Mouse (Mus musculus) embryonic facial prominence, embryonic 12.5 days (tissue): ENCODE results near the gene Npat. TPM values are rescaled to one million over a fixed set of nuclear protein-coding genes. Genes with fewer than 3 reads are reported as not detected.

Experiments used
- ATAC-seq: fragments of 200-750 bp; cut with Nextera tagmentation; 2 replicates; pipeline ENCODE4 v1.8.0; 2017; ENCODE audit not compliant: insufficient number of reproducible peaks, insufficient read depth, low FRiP score, low TSS enrichment
- H3K27ac ChIP-seq: fragments of 300-500 bp; sonication (generic); 2 replicates; pipeline ENCODE4 v1.5.1; 2016; ENCODE audit warnings: mild to moderate bottlenecking
- H3K27me3 ChIP-seq: fragments of 300-500 bp; sonication (generic); 2 replicates; pipeline ENCODE4 v1.6.1; 2016; ENCODE audit warnings: mild to moderate bottlenecking, moderate library complexity
- H3K36me3 ChIP-seq: fragments of 300-500 bp; sonication (generic); 2 replicates; pipeline ENCODE4 v1.6.1; 2016; ENCODE audit warnings: mild to moderate bottlenecking
- H3K4me1 ChIP-seq: fragments of 300-500 bp; sonication (generic); 2 replicates; pipeline ENCODE4 v1.6.1; 2016
- H3K4me2 ChIP-seq: fragments of 300-500 bp; sonication (generic); replicated peaks from 2 replicates; pipeline ENCODE4 v1.6.1; 2016; ENCODE audit warnings: mild to moderate bottlenecking, moderate library complexity
- H3K4me3 ChIP-seq: fragments of 300-500 bp; sonication (generic); 2 replicates; pipeline ENCODE4 v1.5.1; 2016; ENCODE audit warnings: mild to moderate bottlenecking
- H3K9ac ChIP-seq: fragments of 300-500 bp; sonication (generic); 2 replicates; pipeline ENCODE4 v1.6.1; 2016; ENCODE audit warnings: mild to moderate bottlenecking, moderate library complexity
- H3K9me3 ChIP-seq: fragments of 300-500 bp; sonication (generic); 2 replicates; pipeline ENCODE4 v1.6.1; 2016; ENCODE audit warnings: mild to moderate bottlenecking, moderate library complexity
- WGBS: fragments of 180-500 bp; shearing (Covaris S2); methylation state at CpG from one replicate; pipeline ENCODE4 v1.1.7; 2016; 5-methylcytosine and 5-hydroxymethylcytosine counted together
- polyA plus RNA-seq: library from polyadenylated mRNA; unstranded; fragments of >200 nt; fragmentation: Nextera tagmentation; extraction: Ambion mirVana; gene quantifications from 2 replicates; pipeline ENCODE4 v1.2.1, GENCODE M21; 2016

Gene Npat
- polyA plus RNA-seq = 21.9 and 24.1 TPM in 2 replicates

DNA sequence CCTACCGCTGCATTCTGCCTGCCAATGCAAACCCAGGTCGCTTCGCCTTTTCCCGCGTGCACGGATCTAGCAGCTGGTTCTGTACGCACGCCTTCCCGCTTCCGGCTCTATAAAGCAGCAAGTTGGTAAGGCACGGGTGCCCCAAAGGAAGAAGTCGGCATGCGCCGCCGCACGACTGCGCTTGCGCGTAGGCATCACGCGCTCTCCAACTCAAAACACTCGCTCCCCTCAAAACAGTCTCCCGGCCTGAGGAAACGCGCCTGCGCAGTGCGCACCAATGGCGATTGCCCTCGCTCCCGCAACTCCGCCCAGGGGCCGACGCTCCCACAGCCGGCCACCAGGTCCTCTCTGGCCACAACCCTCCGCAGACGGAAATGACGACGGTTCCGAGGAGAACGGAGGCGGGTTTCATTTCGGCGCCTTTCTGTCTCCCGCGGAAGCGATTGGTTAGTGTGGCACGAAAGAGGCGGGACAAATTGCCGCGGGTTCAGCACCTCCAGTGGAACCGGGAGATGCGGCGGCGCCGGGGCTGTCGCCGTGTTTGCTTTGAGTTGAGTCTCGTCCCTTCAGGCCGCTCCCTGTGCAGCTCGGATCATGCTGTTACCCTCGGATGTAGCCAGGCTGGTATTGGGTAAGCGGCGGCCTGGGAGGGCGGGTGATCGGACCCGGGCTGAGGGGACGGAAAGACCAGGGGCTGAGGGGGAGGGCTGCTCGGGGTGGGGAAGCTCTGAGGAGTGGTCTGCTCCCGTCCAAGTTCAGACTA, at the start of gene Npat, which contains the start of gene Atm:
TSS of gene Npat (plus strand) at position 490 of the 763 bp plus-strand sequence.
TSS of gene Atm (minus strand) at position 183 of the 763 bp plus-strand sequence.
- H3K9ac ChIP-seq = peak within 1 kb of the TSS; percentile 91
- peak; percentile 100 for ATAC-seq
- H3K4me3 ChIP-seq = peak within 1 kb of the TSS; percentile 91
- no peaks in the 10 kb centered on the region for H3K9me3 ChIP-seq
- H3K36me3 ChIP-seq = 0 out of 2 replicates have a peak, but pooled peaks cover 3% of the 10 kb centered on the region
- no peaks in the 10 kb centered on the region for H3K27me3 ChIP-seq
- peaks cover 17% of the 10 kb centered on the region for H3K4me1 ChIP-seq
- under 1% methylated on average over 69 of the region's 69 CpGs for WGBS
- H3K27ac ChIP-seq = peak within 1 kb of the TSS; percentile 95
- H3K4me2 ChIP-seq = peak within 1 kb of the TSS; percentile 82

DNA sequence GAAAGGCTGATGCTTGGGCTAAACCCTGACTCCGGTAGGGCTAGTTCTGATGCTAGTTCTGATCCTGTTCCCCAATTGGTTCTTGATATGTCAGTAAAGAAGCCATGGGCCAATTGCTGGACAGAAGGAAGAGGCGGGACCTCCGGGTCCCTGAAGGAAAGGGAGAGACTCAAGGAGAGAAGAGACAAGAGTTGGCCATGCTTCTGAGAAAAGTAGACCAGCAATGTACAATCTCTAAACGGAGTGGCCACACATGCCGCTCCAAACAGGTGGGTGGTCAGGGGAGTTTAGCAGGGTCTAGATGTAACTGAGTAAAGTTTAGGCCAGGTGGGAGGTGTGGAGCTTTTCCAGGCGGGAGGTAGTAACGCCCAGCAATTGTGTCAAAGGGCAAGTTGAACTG, 28.8 kb upstream of the Npat start:
- Histone ChIP-seq H3K27ac (no peak overlapping the region), H3K4me2 (no peak overlapping the region), H3K9ac (no peak overlapping the region), H3K4me3 (no peak overlapping the region), H3K36me3 (peaks cover 27% of the 10 kb centered on the region; the same call in 1 of the 2 replicates), H3K27me3 (no peaks in the 10 kb centered on the region), H3K4me1 (no peaks in the 10 kb centered on the region), H3K9me3 (no peaks in the 10 kb centered on the region)
- 86% methylated on average over 7 of the region's 7 CpGs for WGBS
- no peak for ATAC-seq

DNA sequence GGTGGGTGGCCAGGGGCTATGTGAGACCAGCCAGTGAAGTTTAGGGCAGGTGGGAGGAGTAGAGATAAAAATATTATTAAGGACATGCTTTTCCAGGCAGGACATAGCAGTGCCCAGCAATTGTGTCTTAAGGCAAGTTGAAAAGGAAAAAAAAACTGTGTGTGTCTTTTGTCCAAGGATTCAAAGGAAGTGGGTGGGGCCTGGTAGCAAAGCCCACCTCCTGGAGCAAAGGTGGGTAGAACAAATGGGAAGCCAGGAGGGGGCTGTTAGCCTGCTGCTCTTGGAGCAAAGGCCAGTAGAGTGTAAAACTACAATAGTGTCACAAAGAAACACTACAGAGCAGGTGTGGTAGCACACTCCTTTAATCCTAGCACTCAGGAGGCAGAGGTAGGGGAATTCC, 22.8 kb upstream of the Npat start:
- Histone ChIP-seq H3K9me3 (no peaks in the 10 kb centered on the region), H3K27ac (no peak overlapping the region), H3K36me3 (peaks cover 14% of the 10 kb centered on the region; the same call in 1 of the 2 replicates), H3K4me1 (no peaks in the 10 kb centered on the region), H3K4me3 (no peak overlapping the region), H3K27me3 (no peaks in the 10 kb centered on the region), H3K4me2 (no peak overlapping the region), H3K9ac (no peak overlapping the region)
- ATAC-seq = no peak

DNA sequence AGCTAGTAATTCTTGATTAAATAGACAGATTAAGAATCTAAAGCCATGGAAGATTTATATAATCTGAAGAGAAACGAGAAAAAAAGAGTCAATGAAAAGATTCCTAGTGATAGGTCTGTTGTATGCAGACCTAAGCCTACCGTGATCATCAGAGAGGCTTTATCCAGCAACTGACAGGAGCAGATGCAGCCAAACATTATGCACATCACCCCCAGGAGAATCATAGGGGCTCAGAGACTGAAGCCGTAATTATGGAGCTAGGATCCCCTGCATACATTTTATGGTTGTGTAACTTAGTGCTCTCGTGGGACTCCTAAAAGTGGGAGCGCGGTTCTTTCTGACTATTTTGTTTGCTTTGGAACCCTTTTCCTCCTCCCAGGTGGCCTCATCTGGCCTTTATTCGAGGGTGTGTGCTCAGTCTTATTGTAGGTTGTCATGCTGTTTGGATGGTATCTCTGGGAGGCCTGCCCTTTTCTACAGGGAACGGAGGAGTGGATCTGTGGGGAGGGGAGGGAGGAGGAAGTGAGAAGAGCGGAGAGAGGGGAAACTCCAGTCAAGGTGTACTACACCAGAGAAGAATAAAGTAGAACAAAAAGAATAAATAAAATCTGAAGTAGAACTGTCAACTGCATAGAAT, 19.4 kb upstream of the Npat start:
- Histone ChIP-seq H3K9me3 (no peaks in the 10 kb centered on the region), H3K27me3 (no peaks in the 10 kb centered on the region), H3K4me1 (no peaks in the 10 kb centered on the region), H3K4me2 (no peak overlapping the region), H3K27ac (no peak overlapping the region), H3K9ac (no peak overlapping the region), H3K4me3 (no peak overlapping the region), H3K36me3 (peaks cover 16% of the 10 kb centered on the region; the same call in 1 of the 2 replicates)
- no peak for ATAC-seq
- WGBS = 77% methylated on average over 9 of the region's 9 CpGs

DNA sequence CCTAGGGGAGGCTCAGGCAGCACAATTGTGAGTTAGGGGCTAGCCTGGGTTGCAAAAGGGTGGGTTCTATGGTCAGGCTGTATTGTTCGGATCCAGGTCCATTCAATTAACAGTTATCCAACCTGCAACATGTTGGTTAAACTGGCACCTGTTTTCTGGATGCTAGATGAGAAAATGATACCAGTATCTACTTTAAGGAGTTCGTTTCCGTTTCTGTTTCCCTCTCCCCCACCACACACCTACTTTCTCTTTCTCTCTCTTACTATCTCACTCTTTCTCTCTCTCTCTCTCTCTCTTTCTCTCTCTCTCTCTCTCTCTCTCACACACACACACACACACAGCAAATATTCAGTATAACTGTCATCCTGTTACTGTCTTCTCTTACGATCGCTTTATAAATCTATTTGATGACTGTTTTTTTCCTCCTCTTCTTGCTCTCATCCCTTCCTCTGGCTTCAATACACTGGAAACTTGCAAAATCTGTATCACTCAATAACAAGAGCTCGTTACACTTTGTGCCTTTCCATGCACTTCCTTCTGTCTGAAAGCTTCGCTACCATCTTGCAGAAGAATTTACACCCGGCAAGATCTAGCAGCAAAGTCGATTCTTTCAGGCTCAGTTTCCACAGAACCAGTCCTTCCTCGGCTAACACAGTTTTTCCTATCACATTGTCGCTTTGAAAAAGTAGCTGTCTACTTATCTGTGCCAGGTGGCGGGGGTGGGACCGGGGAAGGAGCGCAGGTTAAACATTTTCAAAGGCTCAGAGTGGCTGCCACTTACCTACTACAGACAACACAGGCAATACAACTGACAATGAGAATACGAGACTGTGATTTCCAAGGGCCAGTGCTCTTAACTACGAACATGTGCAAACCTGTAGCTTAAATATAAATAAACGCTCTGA, 1.2 kb upstream of the Npat start:
- Histone ChIP-seq H3K9ac (peak overlapping the region; percentile 66), H3K27me3 (no peaks in the 10 kb centered on the region), H3K4me2 (peak overlapping the region; percentile 82), H3K4me3 (peak overlapping the region; percentile 91), H3K36me3 (peaks cover 10% of the 10 kb centered on the region), H3K9me3 (no peaks in the 10 kb centered on the region), H3K4me1 (peaks cover 17% of the 10 kb centered on the region), H3K27ac (peak overlapping the region; percentile 95)
- WGBS = 17% methylated on average over 17 of the region's 17 CpGs
- ATAC-seq = no peak

DNA sequence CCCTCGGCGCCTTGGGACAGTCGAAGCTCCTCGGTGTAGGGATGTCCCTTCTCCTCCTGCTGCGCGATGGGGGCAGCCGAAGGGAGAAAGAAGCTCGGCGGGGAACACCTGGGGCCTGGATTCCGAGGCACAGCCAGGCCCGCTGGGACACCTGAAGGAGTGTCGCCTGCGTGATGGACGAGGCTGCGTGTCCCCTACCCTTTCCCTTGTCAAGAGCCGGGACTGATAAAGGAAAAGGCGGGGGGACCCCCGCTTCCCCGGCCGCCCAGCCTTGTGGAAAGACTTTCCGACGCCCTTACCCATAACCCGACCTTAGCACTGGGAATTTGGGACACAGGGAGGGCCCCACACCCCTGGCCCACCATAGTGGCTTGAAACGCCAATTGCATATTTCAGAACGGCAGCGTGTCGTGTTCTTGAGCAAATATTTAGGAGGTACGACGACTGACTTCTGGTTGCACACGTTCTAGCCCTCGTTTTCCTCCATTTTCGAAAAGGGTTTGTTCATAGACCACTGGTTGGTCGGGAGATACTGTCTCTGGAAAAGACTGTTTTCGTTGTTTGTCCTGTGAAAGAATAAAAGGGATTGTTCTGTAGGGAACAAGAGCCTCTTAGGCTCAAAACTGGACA, 604 bp downstream of the Npat start:
- peak overlapping the region; percentile 95 for H3K27ac ChIP-seq
- peak overlapping the region; percentile 91 for H3K9ac ChIP-seq
- peak overlapping the region; percentile 68 for H3K4me2 ChIP-seq
- no peak for ATAC-seq
- no peaks in the 10 kb centered on the region for H3K9me3 ChIP-seq
- H3K4me1 ChIP-seq = peaks cover 17% of the 10 kb centered on the region
- no peaks in the 10 kb centered on the region for H3K36me3 ChIP-seq
- under 1% methylated on average over 31 of the region's 34 CpGs for WGBS
- no peaks in the 10 kb centered on the region for H3K27me3 ChIP-seq
- peak overlapping the region; percentile 91 for H3K4me3 ChIP-seq

DNA sequence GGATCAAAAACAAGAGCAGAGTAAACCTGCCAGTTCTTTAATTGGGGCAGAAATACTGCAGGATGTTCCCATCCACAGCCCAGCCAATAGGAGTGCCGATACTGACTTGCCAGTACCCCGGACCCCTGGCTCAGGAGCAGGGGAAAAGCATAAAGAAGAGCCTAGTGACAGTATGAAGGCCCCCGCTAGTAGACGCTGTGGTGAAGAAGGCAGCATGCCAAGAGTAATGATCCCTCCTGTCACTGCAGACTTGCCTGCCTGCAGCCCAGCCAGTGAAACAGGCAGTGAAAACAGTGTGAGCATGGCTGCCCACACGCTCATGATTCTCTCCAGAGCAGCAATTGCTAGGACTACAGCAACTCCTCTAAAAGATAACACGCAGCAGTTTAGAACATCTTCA, 33.8 kb downstream of the Npat start:
- no peak overlapping the region for H3K9ac ChIP-seq
- WGBS = 96% methylated on average over 6 of the region's 6 CpGs
- H3K4me2 ChIP-seq = no peak overlapping the region
- no peaks in the 10 kb centered on the region for H3K4me1 ChIP-seq
- H3K27me3 ChIP-seq = no peaks in the 10 kb centered on the region
- peaks cover 62% of the 10 kb centered on the region for H3K36me3 ChIP-seq
- no peak overlapping the region for H3K4me3 ChIP-seq
- H3K27ac ChIP-seq = no peak overlapping the region
- no peaks in the 10 kb centered on the region for H3K9me3 ChIP-seq
- no peak for ATAC-seq

DNA sequence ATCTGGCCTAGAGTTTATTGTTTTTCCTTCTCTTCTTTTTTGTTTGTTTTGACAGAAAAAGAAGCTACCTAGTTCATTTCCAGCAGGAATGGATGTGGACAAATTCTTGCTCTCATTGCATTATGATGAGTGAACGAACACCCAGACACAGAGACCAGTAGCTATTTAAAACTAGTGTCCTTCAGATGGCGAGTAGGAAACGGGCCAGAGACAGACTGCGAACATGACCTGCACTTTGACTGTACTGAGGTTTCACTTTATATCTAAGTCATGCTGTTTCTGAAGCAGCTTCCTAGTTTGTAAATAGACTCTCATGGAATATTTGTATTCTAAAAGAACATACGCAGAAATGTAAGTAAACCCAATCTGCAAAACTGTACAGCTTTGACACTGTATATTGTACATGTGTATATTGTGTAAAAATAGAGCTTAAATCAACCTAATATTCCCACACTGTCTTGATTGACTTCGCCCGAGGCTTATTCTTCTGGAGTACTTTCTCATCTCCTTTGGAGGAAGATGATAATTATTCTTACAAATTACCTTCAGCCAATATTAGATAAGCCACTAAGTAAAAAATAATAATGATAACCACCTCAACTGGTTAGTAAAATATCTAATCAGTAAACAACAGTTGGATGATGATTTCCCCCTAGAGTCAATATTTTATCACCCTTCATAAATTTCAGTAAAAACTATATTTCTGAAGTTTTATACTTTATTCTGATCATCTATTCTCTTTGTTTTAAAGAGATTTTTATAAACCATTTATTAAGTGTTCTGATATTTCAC, 35.9 kb downstream of the Npat start:
- no peaks in the 10 kb centered on the region for H3K9me3 ChIP-seq
- no peak overlapping the region for H3K4me2 ChIP-seq
- 94% methylated on average over 7 of the region's 7 CpGs for WGBS
- H3K9ac ChIP-seq = no peak overlapping the region
- H3K4me1 ChIP-seq = no peaks in the 10 kb centered on the region
- peaks cover 56% of the 10 kb centered on the region for H3K36me3 ChIP-seq
- ATAC-seq = no peak
- H3K4me3 ChIP-seq = no peak overlapping the region
- no peak overlapping the region for H3K27ac ChIP-seq
- H3K27me3 ChIP-seq = no peaks in the 10 kb centered on the region

DNA sequence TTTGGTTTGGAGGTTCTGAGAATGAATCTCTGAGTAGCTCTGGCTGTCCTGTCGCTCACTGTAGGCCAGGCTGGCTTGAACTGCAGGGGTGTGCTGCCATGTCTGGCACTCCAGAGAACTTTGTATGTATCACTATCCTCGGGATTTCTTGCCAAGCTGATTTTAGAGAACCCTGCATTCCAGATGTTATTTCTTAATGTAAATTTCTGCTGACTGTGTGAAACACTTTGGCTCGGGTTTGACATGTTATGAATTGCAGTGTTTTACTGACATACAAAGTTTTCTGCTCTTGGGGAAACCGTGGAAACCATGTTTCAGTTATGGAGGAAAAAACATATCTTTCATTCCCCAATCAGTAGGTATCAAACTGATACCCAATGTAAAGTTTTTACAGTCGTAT, 38.9 kb downstream of the Npat start:
- WGBS = 78% methylated on average over 5 of the region's 5 CpGs
- ATAC-seq = no peak
- Histone ChIP-seq H3K4me3 (no peak overlapping the region), H3K4me2 (no peak overlapping the region), H3K27ac (no peak overlapping the region), H3K27me3 (no peaks in the 10 kb centered on the region), H3K36me3 (peaks cover 52% of the 10 kb centered on the region), H3K9me3 (no peaks in the 10 kb centered on the region), H3K4me1 (no peaks in the 10 kb centered on the region), H3K9ac (no peak overlapping the region)

DNA sequence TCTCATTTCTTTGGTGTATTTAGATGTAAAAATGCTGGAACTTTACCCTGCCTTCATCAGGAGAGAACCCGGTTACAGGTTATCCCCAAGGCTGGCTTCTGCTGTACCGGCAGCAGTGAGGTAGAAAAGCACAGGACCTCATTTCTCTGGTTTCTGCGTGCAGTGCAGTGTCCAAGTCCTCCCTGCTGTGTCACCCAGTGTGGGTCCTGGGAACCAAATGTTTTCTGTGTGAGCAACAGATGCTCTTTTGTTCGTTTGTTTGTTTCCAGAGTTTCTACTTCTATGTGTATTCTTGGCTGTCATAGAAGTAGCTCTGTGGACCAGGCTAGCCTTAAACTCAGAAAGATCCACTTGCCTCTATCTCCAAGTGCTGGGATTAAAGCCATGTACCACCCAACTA, 45.0 kb downstream of the Npat start:
- no peak overlapping the region for H3K4me3 ChIP-seq
- 89% methylated on average over 4 of the region's 4 CpGs for WGBS
- no peak overlapping the region for H3K4me2 ChIP-seq
- H3K9me3 ChIP-seq = no peaks in the 10 kb centered on the region
- ATAC-seq = no peak
- H3K4me1 ChIP-seq = no peaks in the 10 kb centered on the region
- no peaks in the 10 kb centered on the region for H3K27me3 ChIP-seq
- H3K36me3 ChIP-seq = peaks cover 68% of the 10 kb centered on the region
- H3K9ac ChIP-seq = no peak overlapping the region
- H3K27ac ChIP-seq = no peak overlapping the region
